In the genomic region with DNA sequence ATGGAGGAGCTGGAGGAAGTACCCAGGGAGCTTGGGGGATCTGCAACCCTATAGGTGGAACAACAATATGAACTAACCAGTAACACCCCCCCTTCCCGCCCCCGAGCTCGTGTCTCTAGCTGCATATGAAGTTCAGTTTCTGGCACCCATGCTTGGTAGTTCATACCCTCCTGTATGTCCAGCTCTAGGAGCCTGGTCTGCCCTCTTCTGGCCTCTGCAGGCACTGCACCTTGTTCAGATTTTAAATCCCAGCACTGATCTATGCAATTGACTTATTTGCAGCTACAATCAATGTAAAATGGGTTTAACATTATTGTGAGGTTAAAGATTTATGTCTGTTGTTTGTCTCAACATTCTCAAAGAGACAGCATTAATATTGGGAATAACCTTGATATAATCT, we compare ENCODE assay signal across 10 mouse cellular contexts.
DNase-seq lines count a peak whose midpoint lies in the region; ATAC-seq and TF ChIP-seq lines count a peak whose summit lies in the region.
"Had no signal": no experiment of that assay in that cellular context is flagged by ENCODE, and none has a peak within 500 bp of the region (broad histone marks: within the 10 kb centered on the region; RNA-seq: fewer than 3 reads in every experiment).

No protein-coding gene starts in this region.

- no peak overlapping the region for H3K4me3 ChIP-seq in heart, postnatal 0 days (ENCODE audit: low read depth, low read length)
- no peak overlapping the region for H3K4me3 ChIP-seq in heart, embryonic 11.5 days (ENCODE audit: low read depth, low read length)
- H3K4me3 ChIP-seq: erythroblast, embryonic 14.5 days; hindbrain, embryonic 12.5 days had no signal

- no peaks in the 10 kb centered on the region for H3K36me3 ChIP-seq in heart, postnatal 0 days (replicated peaks; ENCODE audit: control insufficient read depth, insufficient read depth, low read length)
- H3K36me3 ChIP-seq in heart, embryonic 11.5 days (ENCODE audit: control insufficient read depth, insufficient read depth, low read length), result no peaks in the 10 kb centered on the region
- H3K36me3 ChIP-seq: hindbrain, embryonic 12.5 days had no signal

- ATAC-seq in heart, postnatal 0 days (ENCODE audit: insufficient read depth, low read depth), result no peak
- ATAC-seq in megakaryocyte-erythroid progenitor cell, adult 5-6 weeks (replicated peaks; ENCODE audit: low FRiP score, low TSS enrichment, poor library complexity, severe bottlenecking), result 0 out of 2 replicates have a peak, but pooled peaks have one; percentile 59
- no peak for ATAC-seq in heart, embryonic 11.5 days (replicated peaks; ENCODE audit: insufficient number of reproducible peaks, low FRiP score, low TSS enrichment)

- no peaks in the 10 kb centered on the region for H3K27me3 ChIP-seq in heart, postnatal 0 days (ENCODE audit: control insufficient read depth, insufficient read depth, low read length)
- no peaks in the 10 kb centered on the region for H3K27me3 ChIP-seq in heart, embryonic 11.5 days (ENCODE audit: control insufficient read depth, insufficient read depth, low read length)
- H3K27me3 ChIP-seq: hindbrain, embryonic 12.5 days had no signal

- TF ChIP-seq EP300 in heart, postnatal 0 days (IDR thresholded peaks at IDR 0.05; ENCODE audit: low read depth), result no peak

- H3K9me3 ChIP-seq in heart, postnatal 0 days (replicated peaks; ENCODE audit: control insufficient read depth, low read length), result no peaks in the 10 kb centered on the region
- H3K9me3 ChIP-seq in heart, embryonic 11.5 days (replicated peaks; ENCODE audit: control insufficient read depth, low read length), result no peaks in the 10 kb centered on the region
- H3K9me3 ChIP-seq: hindbrain, embryonic 12.5 days had no signal

- no peak overlapping the region for H3K4me2 ChIP-seq in heart, postnatal 0 days (ENCODE audit: low read depth, low read length)
- no peak overlapping the region for H3K4me2 ChIP-seq in heart, embryonic 11.5 days
- H3K4me2 ChIP-seq: hindbrain, embryonic 12.5 days had no signal

- no peaks in the 10 kb centered on the region for H3K4me1 ChIP-seq in heart, postnatal 0 days (ENCODE audit: control insufficient read depth, insufficient read depth)
- H3K4me1 ChIP-seq in heart, embryonic 11.5 days (ENCODE audit: control insufficient read depth, insufficient read depth, low read length), result no peaks in the 10 kb centered on the region
- H3K4me1 ChIP-seq: hindbrain, embryonic 12.5 days had no signal

- TF ChIP-seq CTCF in heart, postnatal 0 days (IDR thresholded peaks at IDR 0.05; ENCODE audit: low read depth), result peak; percentile 17; the same call in 1 of the 2 replicates

- H3K9ac ChIP-seq in heart, postnatal 0 days (replicated peaks; ENCODE audit: low read depth, low read length), result no peak overlapping the region
- no peak overlapping the region for H3K9ac ChIP-seq in heart, embryonic 11.5 days (ENCODE audit: low read depth, low read length)
- H3K9ac ChIP-seq: hindbrain, embryonic 12.5 days had no signal

- 63% methylated on average over 3 of the region's 3 CpGs for WGBS in heart, postnatal 0 days
- 68% methylated on average over 3 of the region's 3 CpGs for WGBS in heart, embryonic 11.5 days (ENCODE audit: insufficient replicate concordance)

- DNase-seq in heart, postnatal 0 days (ENCODE audit: low spot score), result no peak
- no peak for DNase-seq in heart, adult 9 months (ENCODE audit: low spot score in 2 of 2)
- DNase-seq in 416B (ENCODE audit: low read depth), result peak; percentile 51
- peak; percentile 12 for DNase-seq in adrenal gland, postnatal 25 days
- no peak for DNase-seq in B cell, adult 2 months
- no peak for DNase-seq in ovary, postnatal 14 days (ENCODE audit: low spot score)

- no peak overlapping the region for H3K27ac ChIP-seq in heart, postnatal 0 days (ENCODE audit: low read depth)
- H3K27ac ChIP-seq in heart, embryonic 11.5 days (ENCODE audit: low read depth, low read length), result no peak overlapping the region
- H3K27ac ChIP-seq: hindbrain, embryonic 12.5 days had no signal

Comparison
In these comparisons a context has a peak if more than half of its experiments do, and no peak if none do; other contexts are left out.
1. DNase-seq: peak in 416B (single experiment) and adrenal gland, postnatal 25 days (single experiment); none in heart, postnatal 0 days (single experiment), heart, adult 9 months (0 of 2), B cell, adult 2 months (0 of 2) and ovary, postnatal 14 days (single experiment).